Mouse (Mus musculus): ENCODE data around the gene Tmem156. TPM values are rescaled to one million over a fixed set of nuclear protein-coding genes. Genes with fewer than 3 reads are reported as not detected.

Tmem156 gene
- total RNA-seq, 1 experiment from 2014 or later, result 80.6 TPM

GRCm38 (mm10) chr5:65063266-65063665 lies 28.7 kb downstream of the Tmem156 start:
- ATAC-seq (replicated peaks; ENCODE audit: insufficient number of reproducible peaks, low FRiP score, low TSS enrichment, poor library complexity, severe bottlenecking), result no peak

GRCm38 (mm10) chr5:65062236-65062635 lies 29.7 kb downstream of the Tmem156 start:
- ATAC-seq (replicated peaks; ENCODE audit: insufficient number of reproducible peaks, low FRiP score, low TSS enrichment, poor library complexity, severe bottlenecking), result no peak

GRCm38 (mm10) chr5:65059806-65060205 lies 32.1 kb downstream of the Tmem156 start:
- no peak for ATAC-seq (replicated peaks; ENCODE audit: insufficient number of reproducible peaks, low FRiP score, low TSS enrichment, poor library complexity, severe bottlenecking)

DNA sequence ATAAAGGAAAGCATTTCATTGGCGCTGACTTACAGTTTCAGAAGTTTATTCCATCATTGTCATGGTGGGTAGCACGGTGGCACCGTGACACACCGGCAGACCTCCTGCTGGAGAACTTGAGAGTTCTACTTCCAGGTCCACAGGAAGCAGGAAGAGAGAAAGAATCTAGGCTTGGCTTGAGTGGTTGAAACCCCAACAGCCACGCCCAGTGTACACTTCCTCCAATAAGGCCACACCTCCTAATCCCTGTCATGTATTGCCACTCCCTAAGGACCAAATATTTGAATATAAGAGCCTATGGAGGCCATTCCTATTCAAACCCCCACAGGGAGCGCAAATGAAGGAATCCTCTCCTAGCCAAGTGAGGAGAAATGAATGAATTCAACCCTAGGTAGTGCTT lies 34.3 kb downstream of the Tmem156 start:
- no peak for ATAC-seq (replicated peaks; ENCODE audit: insufficient number of reproducible peaks, low FRiP score, low TSS enrichment, poor library complexity, severe bottlenecking)

DNA sequence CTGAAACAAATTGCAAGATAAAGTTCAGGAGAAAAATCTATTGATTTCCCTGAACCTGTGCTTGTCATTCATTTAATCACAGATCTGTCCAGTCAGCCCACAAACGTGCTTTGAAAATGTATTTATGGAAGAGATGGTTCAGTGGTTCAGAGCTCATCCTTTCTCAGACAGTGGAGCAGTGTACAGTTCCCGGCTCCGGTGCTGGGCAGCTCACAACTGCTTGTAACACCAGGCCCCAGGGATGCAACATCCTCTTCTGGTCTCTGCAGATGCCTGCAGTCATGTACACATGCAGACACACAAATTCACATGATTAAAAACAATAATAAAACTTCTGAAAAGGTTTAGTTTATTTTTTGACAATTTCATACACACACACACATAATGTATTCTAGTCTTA lies 40.4 kb downstream of the Tmem156 start:
- ATAC-seq (replicated peaks; ENCODE audit: insufficient number of reproducible peaks, low FRiP score, low TSS enrichment, poor library complexity, severe bottlenecking), result no peak

- no peak for ATAC-seq (replicated peaks; ENCODE audit: insufficient number of reproducible peaks, low FRiP score, low TSS enrichment, poor library complexity, severe bottlenecking)
These were observed 42.1 kb downstream of the Tmem156 start for GRCm38 (mm10) chr5:65049880-65050279.

DNA sequence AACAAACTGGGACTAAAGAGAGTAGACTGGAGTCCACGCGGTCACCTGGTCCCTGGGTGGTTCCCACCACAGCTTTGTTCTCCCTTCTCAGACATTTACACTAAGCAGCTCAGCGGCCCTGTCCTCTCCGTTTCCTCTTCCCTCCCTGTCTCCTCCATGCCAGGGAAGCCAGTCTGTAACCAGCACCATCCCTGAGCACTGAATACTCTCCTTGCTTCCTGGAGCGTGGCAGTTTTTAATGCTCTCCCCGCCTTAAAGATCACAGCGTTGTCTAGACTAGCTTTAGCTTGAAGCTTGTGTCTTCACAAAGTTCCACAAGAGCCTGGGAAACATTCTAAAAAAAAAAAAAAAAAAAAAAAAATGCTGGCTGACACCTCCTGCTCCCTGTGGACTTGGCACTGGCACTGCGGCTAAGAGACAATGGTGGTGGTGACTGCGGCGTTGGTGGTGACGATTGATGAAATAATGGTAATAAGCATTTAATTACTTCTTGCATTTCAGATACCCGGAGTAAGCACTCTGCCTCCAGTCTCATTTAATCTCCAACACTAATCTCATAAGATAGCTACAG lies 44.6 kb downstream of the Tmem156 start:
- no peak for ATAC-seq (replicated peaks; ENCODE audit: insufficient number of reproducible peaks, low FRiP score, low TSS enrichment, poor library complexity, severe bottlenecking)

DNA sequence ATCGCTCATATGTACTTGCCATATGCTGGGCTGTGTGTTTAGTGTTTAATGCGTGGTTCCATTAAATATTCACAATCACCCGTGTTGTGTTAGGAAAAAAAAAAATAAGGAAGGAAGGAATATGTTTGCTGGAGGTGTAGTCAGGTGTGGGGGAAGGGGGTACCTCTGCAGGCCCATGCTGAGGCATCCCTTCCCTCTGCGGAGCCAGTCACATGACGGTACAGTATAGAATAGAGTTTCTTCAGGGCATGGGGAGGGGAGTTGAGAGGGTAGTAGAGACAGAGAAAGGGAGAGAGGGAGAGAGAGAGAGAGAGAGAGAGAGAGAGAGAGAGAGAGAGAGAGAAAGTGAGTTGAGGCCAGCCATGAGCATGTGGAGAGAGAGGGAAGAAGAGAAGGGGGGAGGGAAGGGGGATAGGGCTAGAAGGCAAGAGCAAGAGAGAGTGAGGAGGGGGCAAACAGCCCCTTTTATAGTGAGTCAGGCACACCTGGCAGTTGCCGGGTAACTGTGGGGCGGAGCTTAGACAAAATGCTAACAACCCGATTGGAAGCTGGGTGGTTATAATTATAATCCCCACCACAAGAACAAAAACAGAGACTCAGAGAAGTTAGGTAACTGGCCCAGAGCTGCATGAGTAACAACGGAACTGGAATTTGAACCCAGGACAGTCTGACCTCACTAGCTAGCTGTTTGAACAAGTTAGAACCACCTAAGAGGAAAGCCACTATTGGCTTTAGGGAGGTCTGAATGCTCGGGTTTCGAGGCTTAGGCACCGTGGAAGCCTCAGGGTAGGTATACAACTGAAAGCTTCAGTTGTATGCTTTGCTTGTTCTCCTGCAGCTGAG lies 45.3 kb downstream of the Tmem156 start:
- no peak for ATAC-seq (replicated peaks; ENCODE audit: insufficient number of reproducible peaks, low FRiP score, low TSS enrichment, poor library complexity, severe bottlenecking)

GRCm38 (mm10) chr5:65045642-65046370 lies 46.1 kb downstream of the Tmem156 start:
- ATAC-seq (replicated peaks; ENCODE audit: insufficient number of reproducible peaks, low FRiP score, low TSS enrichment, poor library complexity, severe bottlenecking), result no peak

- ATAC-seq (replicated peaks; ENCODE audit: insufficient number of reproducible peaks, low FRiP score, low TSS enrichment, poor library complexity, severe bottlenecking), result no peak
These were observed 48.5 kb downstream of the Tmem156 start for GRCm38 (mm10) chr5:65043407-65043895.

DNA sequence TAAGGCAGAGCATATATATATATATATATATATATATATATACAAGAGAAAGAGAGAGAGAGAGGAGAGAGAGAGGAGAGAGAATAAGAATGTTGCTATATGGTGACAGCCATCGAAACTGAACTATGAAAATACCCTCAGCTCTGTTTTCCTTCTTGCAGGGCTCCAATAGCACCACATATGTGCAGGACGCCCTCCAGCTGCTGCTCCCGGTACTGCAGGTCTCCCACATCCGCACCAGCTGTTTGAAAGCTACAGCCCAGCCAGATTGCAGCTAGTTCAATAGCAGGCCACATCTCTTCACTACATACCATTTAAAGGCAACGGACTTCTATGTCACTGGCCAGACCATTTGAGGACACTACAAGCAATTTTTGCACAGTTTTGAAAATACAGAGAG lies 51.5 kb downstream of the Tmem156 start:
- no peak for ATAC-seq (replicated peaks; ENCODE audit: insufficient number of reproducible peaks, low FRiP score, low TSS enrichment, poor library complexity, severe bottlenecking)

- ATAC-seq (replicated peaks; ENCODE audit: insufficient number of reproducible peaks, low FRiP score, low TSS enrichment, poor library complexity, severe bottlenecking), result no peak
These were observed 52.9 kb downstream of the Tmem156 start for GRCm38 (mm10) chr5:65038811-65039571.

DNA sequence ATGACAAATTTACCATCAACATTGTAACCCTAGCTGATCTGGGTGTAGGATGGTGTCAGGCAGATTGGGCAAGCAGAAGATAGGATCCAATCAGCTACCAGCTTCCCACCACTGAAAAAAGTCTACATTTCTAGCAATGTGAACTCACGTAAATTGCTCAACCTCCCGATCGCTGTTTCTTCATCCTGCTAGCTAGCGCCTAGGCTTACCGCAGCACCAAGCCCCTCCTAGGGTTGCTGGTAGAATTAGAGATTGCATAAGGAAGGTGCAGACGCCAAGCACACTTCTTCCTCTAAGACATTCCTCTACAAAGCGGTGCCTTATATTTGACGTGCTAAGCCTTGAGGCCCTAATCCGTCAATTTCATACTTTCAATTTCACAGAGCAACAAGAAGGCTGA lies 53.6 kb downstream of the Tmem156 start:
- peak; percentile 92 for ATAC-seq (replicated peaks; ENCODE audit: insufficient number of reproducible peaks, low FRiP score, low TSS enrichment, poor library complexity, severe bottlenecking)

GRCm38 (mm10) chr5:65036597-65036996 lies 55.3 kb downstream of the Tmem156 start:
- no peak for ATAC-seq (replicated peaks; ENCODE audit: insufficient number of reproducible peaks, low FRiP score, low TSS enrichment, poor library complexity, severe bottlenecking)

- ATAC-seq (replicated peaks; ENCODE audit: insufficient number of reproducible peaks, low FRiP score, low TSS enrichment, poor library complexity, severe bottlenecking), result no peak
These were observed 63.9 kb downstream of the Tmem156 start for GRCm38 (mm10) chr5:65028019-65028418.

DNA sequence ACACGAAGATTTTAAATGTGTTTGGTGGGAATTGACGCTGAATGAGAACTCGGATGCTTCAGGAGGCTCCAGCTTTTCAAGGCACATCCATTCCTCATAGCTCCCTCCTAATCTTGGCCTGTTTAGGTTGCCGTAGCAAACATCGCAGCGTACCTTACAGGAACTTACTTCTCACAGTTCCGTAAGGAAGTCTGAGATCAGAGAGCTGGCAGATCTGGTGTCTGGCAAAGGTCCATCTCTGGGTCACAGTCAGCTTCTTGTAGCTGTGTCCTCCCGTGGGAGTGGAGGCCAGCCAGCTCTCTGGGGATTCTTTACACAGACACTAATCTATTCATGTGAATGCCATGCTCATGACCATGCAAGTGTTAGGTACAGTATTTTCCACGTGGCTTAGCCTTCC lies 65.2 kb downstream of the Tmem156 start:
- no peak for ATAC-seq (replicated peaks; ENCODE audit: insufficient number of reproducible peaks, low FRiP score, low TSS enrichment, poor library complexity, severe bottlenecking)

DNA sequence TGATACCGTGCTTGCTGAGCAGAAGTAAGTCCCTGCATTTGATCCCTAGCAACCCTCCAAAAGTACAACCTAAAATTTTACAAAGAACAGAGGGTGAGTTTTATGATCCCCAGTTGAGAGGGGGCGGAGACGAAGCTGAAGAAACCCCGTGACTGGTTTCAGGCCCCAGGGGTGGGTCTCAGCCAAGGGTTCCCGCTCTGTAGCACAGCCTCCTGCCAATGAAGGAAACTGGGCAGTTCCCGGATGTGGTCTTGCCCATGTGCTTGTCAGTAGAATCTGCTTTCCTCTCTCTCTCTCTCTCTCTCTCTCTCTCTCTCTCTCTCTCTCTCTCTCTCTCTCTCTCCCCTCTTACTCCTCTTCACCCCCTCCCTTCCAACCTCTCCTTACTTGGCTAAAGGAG lies 66.0 kb downstream of the Tmem156 start:
- ATAC-seq (replicated peaks; ENCODE audit: insufficient number of reproducible peaks, low FRiP score, low TSS enrichment, poor library complexity, severe bottlenecking), result peak; percentile 81

DNA sequence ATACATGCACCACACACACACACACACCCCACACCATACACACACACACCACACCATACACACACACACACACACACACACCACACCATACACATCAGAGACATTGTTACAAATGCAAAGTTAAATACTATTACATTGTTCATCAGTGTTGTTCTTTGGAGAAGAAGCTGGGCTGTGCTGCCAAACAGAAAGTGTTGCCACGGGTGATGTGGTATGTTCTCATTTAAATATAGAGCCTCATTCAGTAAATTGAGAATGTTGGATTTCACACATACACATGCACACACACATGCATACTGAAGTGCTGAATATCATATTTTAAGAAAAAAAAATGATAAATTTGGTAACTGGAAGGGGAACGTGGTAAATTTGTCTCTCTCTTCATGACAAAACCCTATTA lies 67.3 kb downstream of the Tmem156 start:
- ATAC-seq (replicated peaks; ENCODE audit: insufficient number of reproducible peaks, low FRiP score, low TSS enrichment, poor library complexity, severe bottlenecking), result no peak

DNA sequence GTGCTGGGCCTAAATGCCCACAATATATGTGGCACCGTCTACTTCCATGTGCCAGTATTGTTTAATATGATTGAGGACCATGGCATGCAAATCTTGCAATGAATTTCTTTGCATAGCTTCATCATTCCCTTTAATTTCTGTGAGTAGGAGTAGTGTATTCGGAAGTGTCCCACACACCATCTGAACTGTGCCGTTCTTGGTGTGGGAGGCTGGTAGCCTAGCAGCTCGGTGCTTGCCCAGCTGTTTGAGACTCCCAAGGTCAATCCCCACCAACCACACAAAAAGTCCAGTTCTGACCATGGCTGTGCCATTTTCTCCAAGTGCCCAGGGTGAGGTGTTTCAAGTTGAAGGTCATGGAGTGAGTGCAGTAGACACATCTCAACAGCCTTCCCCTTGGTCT lies 69.9 kb downstream of the Tmem156 start:
- ATAC-seq (replicated peaks; ENCODE audit: insufficient number of reproducible peaks, low FRiP score, low TSS enrichment, poor library complexity, severe bottlenecking), result no peak

All from monocyte, adult 5-6 weeks (primary cell).